Mouse (Mus musculus) erythroblast, embryonic 14.5 days (primary cell): ENCODE data around the gene Rubcnl. TPM values are rescaled to one million over a fixed set of nuclear protein-coding genes. Genes with fewer than 3 reads are reported as not detected.

Experiments used
- H3K27me3 ChIP-seq: 2 replicates; pipeline ENCODE4 v1.6.1; 2012; ENCODE audit warnings: inconsistent platforms; ENCODE audit not compliant: control insufficient read depth
- H3K36me3 ChIP-seq: 2 replicates; pipeline ENCODE4 v1.6.1; 2012; ENCODE audit warnings: mild to moderate bottlenecking, inconsistent platforms; ENCODE audit not compliant: control insufficient read depth
- H3K4me1 ChIP-seq: 2 replicates; pipeline ENCODE4 v1.6.1; 2012; ENCODE audit warnings: inconsistent platforms; ENCODE audit not compliant: control insufficient read depth
- H3K4me3 ChIP-seq: replicated peaks from 2 replicates; pipeline ENCODE3; 2012; ENCODE audit warnings: moderate library complexity, mild to moderate bottlenecking, inconsistent platforms
- H3K9me3 ChIP-seq: 2 replicates; pipeline ENCODE4 v1.6.1; 2012; ENCODE audit warnings: low read length, inconsistent platforms, mixed read lengths; ENCODE audit not compliant: control insufficient read depth
- GATA1 ChIP-seq: IDR thresholded peaks from 2 replicates; pipeline ENCODE4 v1.6.1; 2012; ENCODE audit warnings: low read length, inconsistent platforms, mixed read lengths
- TAL1 ChIP-seq: IDR thresholded peaks from 3 replicates; pipeline ENCODE4 v1.6.1; 2012; ENCODE audit warnings: low read length, inconsistent platforms, mixed read lengths
- polyA plus RNA-seq: library from polyadenylated mRNA; stranded (reverse); fragments of >175 nt; gene quantifications from 2 replicates; pipeline ENCODE4 v1.2.3, GENCODE M21; 2012

The Rubcnl gene
- polyA plus RNA-seq, result 0.01 TPM in 1 of 2 replicates, not detected in the other

DNA sequence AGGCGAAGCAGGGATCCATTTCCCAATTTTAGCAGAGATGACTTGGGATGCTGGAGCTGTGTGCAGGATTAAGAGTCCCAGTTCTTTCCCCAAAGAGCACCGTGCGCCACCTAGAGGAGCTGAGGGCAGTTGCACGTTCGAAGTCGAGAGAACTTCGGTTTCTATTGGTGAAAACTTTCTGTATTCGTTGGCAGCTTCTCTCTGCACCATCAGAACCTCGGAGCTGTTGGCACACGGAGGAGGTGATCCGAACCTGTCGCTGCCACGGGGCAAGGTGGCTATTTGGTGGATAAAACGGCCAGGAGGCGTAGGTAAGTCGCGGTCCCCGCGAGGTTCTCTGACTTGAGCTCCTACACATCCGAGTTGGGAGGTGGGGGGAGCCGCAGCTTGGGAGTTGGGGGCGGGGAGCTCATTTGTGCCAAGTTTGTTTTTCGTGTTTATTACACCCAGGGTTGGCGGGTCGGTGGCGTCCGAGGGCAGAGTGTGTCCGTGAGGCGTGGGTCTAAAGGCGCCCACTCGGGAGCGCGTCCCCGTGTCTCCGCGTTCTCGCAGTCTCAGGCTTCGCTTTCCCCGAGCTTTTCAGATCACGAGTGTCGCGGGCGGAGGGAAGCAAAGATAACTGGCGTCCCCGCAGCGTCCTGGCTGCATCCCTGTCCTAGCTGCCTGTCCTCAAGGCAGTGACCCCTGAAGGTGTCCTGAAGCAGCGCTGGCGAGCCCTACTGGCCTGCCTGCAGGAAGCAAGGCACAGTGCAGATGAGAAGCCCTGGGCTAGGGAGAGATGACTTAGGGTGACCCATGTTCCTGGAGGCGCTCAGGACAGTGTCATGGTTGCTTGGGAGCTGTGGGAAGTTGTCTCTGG, at the start of gene Rubcnl:
Gene Rubcnl (plus strand): TSS at position 172 of the 859 bp plus-strand sequence.
- no peaks in the 10 kb centered on the region for H3K9me3 ChIP-seq
- no peaks in the 10 kb centered on the region for H3K36me3 ChIP-seq
- TF ChIP-seq TAL1, result no peak
- TF ChIP-seq GATA1, result no peak
- peaks cover 6% of the 10 kb centered on the region for H3K4me1 ChIP-seq
- H3K27me3 ChIP-seq, result peaks cover 16% of the 10 kb centered on the region
- peak within 1 kb of the TSS; percentile 57 for H3K4me3 ChIP-seq

DNA sequence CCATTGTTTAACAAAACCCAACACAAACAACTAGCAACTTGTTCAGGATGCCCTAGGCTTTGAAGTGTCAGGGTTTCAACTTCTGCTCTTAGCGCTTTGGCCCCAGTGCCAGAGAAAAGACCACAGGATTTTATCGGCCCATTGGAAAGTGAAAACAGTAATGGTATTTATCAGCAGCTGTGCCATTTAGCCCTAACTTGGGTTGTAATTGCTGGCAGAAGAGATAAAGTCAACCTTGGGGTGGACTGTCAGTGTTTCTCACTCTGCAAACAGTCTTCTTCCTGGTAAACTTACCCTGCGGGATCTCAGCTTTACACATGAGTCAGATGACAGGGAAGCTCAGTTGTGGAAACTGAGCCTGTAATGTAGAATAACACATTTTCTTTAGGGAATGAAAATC, 43.6 kb upstream of the Rubcnl start:
- peak overlapping the region; percentile 36 for H3K4me3 ChIP-seq

DNA sequence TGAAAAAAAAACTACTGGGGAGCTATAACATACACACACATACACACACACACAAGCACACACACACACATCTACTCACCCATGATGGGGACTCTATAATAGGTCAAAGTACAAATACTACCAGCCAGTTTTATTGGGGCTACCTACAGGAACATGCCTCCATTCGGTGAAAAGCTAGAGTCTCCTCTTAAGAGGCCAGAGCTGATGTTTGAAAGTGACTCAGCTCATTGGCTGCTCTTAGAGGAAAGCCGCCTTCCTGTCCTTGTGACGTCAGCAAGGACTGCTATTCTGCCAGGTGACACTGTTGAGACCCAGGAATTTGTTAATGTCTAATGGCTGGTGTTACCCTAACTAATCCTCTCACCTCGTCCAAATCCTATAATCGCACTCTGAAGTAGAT, 43.1 kb upstream of the Rubcnl start:
- peaks cover 51% of the 10 kb centered on the region for H3K4me1 ChIP-seq
- peak overlapping the region; percentile 36 for H3K4me3 ChIP-seq
- TF ChIP-seq TAL1 (no peak), GATA1 (no peak)
- no peaks in the 10 kb centered on the region for H3K36me3 ChIP-seq
- peaks cover 2% of the 10 kb centered on the region; the same call in 1 of the 2 replicates for H3K27me3 ChIP-seq
- no peaks in the 10 kb centered on the region for H3K9me3 ChIP-seq

More for the DNA sequence above, 43.6 kb upstream of the Rubcnl start:
- Histone ChIP-seq H3K36me3 (no peaks in the 10 kb centered on the region), H3K27me3 (no peaks in the 10 kb centered on the region), H3K4me1 (peaks cover 53% of the 10 kb centered on the region), H3K9me3 (no peaks in the 10 kb centered on the region)
- TF ChIP-seq TAL1, result peak; percentile 31; the same call in 1 of the 3 replicates
- peak; percentile 70 for TF ChIP-seq GATA1

DNA sequence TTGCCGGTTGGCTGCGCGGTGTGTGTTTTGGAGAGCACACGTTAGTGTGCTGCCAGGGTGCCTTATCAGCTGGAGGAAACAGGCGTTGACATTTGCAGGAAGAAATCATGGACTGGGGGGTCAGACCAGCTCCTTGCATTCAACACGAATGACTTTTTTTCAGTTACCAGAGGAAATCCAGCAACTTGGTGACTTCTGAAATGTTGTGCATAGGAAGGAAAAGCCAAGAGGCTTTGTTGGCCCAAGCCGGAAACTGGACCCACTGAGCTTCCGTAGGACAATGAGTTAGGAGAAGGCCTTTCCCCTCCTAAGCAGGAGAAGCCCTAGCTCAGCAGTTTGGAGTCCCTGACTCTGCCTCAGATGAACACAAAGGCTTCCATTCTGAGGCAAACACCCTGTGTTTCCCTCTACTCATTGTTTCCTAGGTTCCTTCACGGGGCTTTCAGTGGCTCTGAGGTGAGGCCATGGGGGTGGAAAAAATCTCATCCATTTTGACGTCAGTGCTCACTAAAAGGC, 41.6 kb upstream of the Rubcnl start:
- no peak overlapping the region for H3K4me3 ChIP-seq
- TF ChIP-seq TAL1 (no peak), GATA1 (no peak)
- no peaks in the 10 kb centered on the region for H3K36me3 ChIP-seq
- peaks cover 9% of the 10 kb centered on the region for H3K27me3 ChIP-seq
- H3K9me3 ChIP-seq, result no peaks in the 10 kb centered on the region
- peaks cover 51% of the 10 kb centered on the region for H3K4me1 ChIP-seq

DNA sequence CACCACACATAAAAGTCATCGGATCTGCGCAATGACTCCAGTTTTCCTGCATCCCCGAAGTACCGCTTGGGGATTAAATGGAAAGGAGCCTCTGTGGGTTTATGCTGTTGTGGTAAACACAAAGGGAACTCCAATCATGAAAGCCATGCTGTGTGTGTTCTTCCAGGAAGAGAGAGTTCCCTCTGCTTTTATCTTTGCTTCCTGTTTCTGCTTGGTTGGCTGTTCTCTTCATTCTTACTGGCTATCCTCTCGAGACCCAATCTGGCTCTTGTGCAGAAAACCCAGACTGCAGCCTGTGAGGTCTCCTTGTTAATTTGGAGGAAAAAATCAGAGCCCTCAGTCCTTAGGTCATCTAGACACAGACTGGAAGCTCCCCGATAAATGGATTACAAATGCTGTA, 38.9 kb upstream of the Rubcnl start:
- no peak for TF ChIP-seq GATA1
- no peak for TF ChIP-seq TAL1
- peaks cover 9% of the 10 kb centered on the region for H3K27me3 ChIP-seq
- H3K4me1 ChIP-seq, result peaks cover 33% of the 10 kb centered on the region
- no peaks in the 10 kb centered on the region for H3K36me3 ChIP-seq
- no peaks in the 10 kb centered on the region for H3K9me3 ChIP-seq
- no peak overlapping the region for H3K4me3 ChIP-seq

DNA sequence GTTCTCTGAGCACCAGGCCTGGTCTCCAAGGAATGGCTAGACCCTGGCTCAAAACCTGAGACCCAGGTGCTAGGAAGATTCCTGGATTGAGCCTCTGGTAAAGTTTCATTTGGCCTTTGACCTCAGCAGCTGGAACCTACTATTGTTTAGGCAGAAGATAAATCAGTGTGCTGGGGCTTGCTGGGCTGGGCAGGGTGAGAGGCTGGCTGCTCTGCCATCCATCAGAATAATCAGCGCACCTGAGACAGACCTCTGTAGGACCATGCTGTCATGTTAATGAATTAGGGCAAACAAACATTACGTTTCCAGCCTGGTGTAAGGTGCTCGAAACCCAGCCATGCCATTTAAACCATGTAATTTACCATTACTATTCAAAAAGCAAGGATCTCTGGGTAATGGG, 34.8 kb upstream of the Rubcnl start:
- TF ChIP-seq GATA1 (no peak), TAL1 (no peak)
- no peaks in the 10 kb centered on the region for H3K9me3 ChIP-seq
- peaks cover 3% of the 10 kb centered on the region for H3K4me1 ChIP-seq
- no peaks in the 10 kb centered on the region for H3K36me3 ChIP-seq
- no peak overlapping the region for H3K4me3 ChIP-seq
- peaks cover 12% of the 10 kb centered on the region for H3K27me3 ChIP-seq

DNA sequence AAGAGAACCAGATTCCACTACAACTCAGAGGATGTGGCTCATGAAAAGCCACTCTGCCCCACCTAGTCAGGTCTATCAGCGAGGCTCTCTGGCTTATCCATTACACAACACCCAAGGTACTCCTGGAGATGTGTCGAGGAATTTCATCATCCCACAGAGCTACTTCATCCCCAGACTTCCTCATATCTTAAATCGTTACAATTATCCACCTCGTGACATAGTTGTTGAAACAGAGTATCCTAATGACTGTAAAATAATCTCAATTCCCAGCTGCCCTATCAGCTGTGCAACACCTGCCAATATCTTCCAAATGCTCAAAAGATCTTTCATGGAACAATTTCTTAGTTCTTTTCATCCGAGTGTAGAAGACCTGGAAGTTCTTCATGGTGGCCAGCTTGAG, 32.7 kb upstream of the Rubcnl start:
- H3K9me3 ChIP-seq, result no peaks in the 10 kb centered on the region
- H3K4me3 ChIP-seq, result no peak overlapping the region
- no peaks in the 10 kb centered on the region for H3K36me3 ChIP-seq
- peaks cover 10% of the 10 kb centered on the region for H3K27me3 ChIP-seq
- TF ChIP-seq TAL1 (no peak), GATA1 (no peak)
- H3K4me1 ChIP-seq, result peaks cover 3% of the 10 kb centered on the region

DNA sequence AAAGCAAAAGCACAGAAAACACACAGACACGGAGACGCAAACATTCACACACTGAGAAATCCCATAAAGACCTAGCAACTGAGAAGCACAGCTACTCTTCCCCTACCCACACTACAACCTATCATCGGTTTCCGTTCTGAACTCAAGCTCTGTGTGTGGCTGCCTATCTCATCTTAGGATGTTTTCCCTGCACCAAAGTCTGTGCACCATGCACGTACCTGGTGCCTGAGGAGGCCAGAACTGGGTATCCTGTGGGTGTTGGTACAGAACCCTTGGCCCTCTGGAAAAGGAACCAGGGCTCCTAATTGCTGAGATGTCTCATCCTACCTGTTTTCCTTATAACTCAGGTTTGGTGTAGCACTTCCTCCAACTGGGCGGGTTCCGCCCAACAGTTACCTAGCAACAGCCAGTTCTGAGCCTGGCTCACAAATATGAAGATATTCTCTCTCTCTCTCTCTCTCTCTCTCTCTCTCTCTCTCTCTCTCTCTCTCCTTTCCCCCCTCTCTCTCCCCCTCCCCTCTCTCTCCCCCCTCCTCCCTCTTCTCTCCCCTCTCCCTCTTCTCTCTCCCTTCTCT, 30.9 kb upstream of the Rubcnl start:
- Histone ChIP-seq H3K36me3 (no peaks in the 10 kb centered on the region), H3K4me3 (no peak overlapping the region)
- TF ChIP-seq TAL1 (no peak), GATA1 (no peak)

DNA sequence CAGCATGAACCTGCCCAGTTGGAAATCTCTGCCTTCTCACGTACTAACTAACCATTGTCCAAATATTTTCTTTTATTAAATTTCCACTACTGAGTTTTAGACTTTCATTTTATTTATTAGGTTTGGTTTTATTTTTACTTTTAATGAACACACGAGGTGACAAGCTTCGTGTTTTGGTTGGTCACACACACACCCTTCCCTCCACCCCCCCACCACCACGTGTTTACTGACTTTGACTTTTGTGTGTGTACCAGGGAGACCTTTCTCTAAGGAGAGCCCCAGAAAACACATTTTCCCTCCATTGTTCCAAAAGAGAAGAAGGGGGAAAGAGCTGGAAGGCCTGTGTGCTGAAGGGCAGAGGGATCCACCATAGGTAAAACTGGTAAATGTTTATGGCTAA, 30.2 kb upstream of the Rubcnl start:
- Histone ChIP-seq H3K27me3 (peaks cover 2% of the 10 kb centered on the region; the same call in 1 of the 2 replicates), H3K36me3 (no peaks in the 10 kb centered on the region), H3K4me1 (peaks cover 14% of the 10 kb centered on the region), H3K9me3 (no peaks in the 10 kb centered on the region), H3K4me3 (no peak overlapping the region)
- TF ChIP-seq TAL1 (no peak), GATA1 (no peak)

More for the DNA sequence above, 30.9 kb upstream of the Rubcnl start:
- Histone ChIP-seq H3K9me3 (no peaks in the 10 kb centered on the region), H3K27me3 (peaks cover 2% of the 10 kb centered on the region; the same call in 1 of the 2 replicates), H3K4me1 (peaks cover 11% of the 10 kb centered on the region)
